Mouse (Mus musculus) spleen, adult 2 months (tissue): Measurements from ENCODE around the gene Nr2f2.

ENCODE experiments used
- CTCF ChIP-seq: fragments of 200-500 bp; IDR thresholded peaks from 2 replicates; pipeline ENCODE4 v1.5.1; 2011; ENCODE audit warnings: mild to moderate bottlenecking, inconsistent platforms; ENCODE audit not compliant: insufficient read depth, insufficient read length, insufficient replicate concordance; ENCODE audit errors: extremely low read depth
- POLR2A ChIP-seq: fragments of 200-500 bp; IDR thresholded peaks from 2 replicates; pipeline ENCODE4 v1.6.1; 2011; ENCODE audit warnings: low read depth, low read length, inconsistent platforms

DNA sequence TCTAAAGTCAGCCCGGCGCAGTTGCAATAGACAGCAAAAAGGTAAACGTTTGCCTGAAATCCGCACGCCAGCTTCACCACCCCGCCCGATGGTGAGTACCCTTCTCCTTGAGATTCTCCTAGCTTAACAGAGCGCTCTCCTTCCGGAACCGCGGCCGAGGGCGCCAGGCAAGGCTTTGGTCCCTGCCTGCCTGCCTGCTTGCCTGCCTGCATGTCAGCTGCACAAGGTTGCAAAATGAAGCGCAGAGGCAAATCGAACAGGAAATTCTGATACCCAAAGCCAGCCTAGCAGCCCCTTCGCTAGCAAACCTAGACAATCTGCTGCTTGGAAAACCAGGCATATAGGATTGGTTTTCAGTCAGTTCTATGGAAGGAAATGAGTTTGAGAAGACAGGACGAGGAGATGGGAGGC, 1.1 kb downstream of the Nr2f2 start:
- TF ChIP-seq POLR2A (no peak), CTCF (no peak)
